Mouse (Mus musculus): ENCODE measurements around the gene Tspan3. TPM values are rescaled to one million over a fixed set of nuclear protein-coding genes. Genes with fewer than 3 reads are reported as not detected.

The Tspan3 gene
- total and polyA plus RNA-seq, 2 experiments = 4.7 to 7.3 TPM

GRCm38 (mm10) chr9:56167690-56168089, 2.4 kb upstream of the Tspan3 start:
- Histone ChIP-seq H3K36me3 (ENCODE audit: control insufficient read depth, insufficient read depth, low read length) (no peaks in the 10 kb centered on the region), H3K4me1 (ENCODE audit: control insufficient read depth, insufficient read depth, low read length) (no peaks in the 10 kb centered on the region), H3K9ac (ENCODE audit: low read depth, low read length) (no peak overlapping the region), H3K4me3 (ENCODE audit: insufficient read depth, low read depth, low read length) (no peak overlapping the region), H3K27ac (replicated peaks; ENCODE audit: insufficient read depth, low read depth, low read length) (no peak overlapping the region), H3K79me2 (ENCODE audit: control insufficient read depth, insufficient read depth, low read length) (no peaks in the 10 kb centered on the region), H3K27me3 (ENCODE audit: control insufficient read depth, insufficient read depth, low read length) (no peaks in the 10 kb centered on the region)
- TF ChIP-seq POLR2A (IDR thresholded peaks at IDR 0.05; ENCODE audit: extremely low read depth, insufficient read depth, low read length) = no peak
- TF ChIP-seq CTCF (IDR thresholded peaks at IDR 0.05; ENCODE audit: low read depth, low read length) = no peak
- DNase-seq (ENCODE audit: extremely low read depth, low read depth, low spot score) = no peak
- 89% methylated on average over 6 of the region's 6 CpGs for WGBS

DNA sequence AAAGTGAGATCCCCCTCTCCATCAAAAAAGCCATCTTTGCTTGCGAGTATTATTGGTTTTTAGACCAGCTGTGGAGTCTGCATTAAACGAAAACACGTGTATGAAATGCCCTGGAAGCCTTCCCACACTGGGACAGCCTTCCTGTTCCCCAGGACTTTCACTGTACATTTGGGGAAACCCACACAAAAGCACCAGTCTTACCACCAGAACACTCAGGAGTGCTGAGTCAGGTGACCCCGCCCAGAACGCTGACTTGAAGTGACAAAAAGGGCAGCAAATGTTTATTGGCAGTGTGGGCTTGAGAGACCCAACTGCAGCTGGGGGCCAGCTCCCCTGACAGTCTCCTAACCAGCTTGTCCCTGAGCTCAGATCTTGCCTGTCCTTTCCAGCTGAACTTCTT, 884 bp upstream of the Tspan3 start:
- no peaks in the 10 kb centered on the region for H3K36me3 ChIP-seq (ENCODE audit: control insufficient read depth, insufficient read depth, low read length)
- no peak overlapping the region for H3K27ac ChIP-seq (replicated peaks; ENCODE audit: insufficient read depth, low read depth, low read length)
- DNase-seq (ENCODE audit: extremely low read depth, low read depth, low spot score) = no peak
- no peak overlapping the region for H3K4me3 ChIP-seq (ENCODE audit: insufficient read depth, low read depth, low read length)
- no peak overlapping the region for H3K9ac ChIP-seq (ENCODE audit: low read depth, low read length)
- WGBS = 71% methylated on average over 5 of the region's 5 CpGs
- H3K79me2 ChIP-seq (ENCODE audit: control insufficient read depth, insufficient read depth, low read length) = no peaks in the 10 kb centered on the region
- TF ChIP-seq CTCF (IDR thresholded peaks at IDR 0.05; ENCODE audit: low read depth, low read length) = no peak
- TF ChIP-seq POLR2A (IDR thresholded peaks at IDR 0.05; ENCODE audit: extremely low read depth, insufficient read depth, low read length) = no peak
- no peaks in the 10 kb centered on the region for H3K4me1 ChIP-seq (ENCODE audit: control insufficient read depth, insufficient read depth, low read length)
- no peaks in the 10 kb centered on the region for H3K27me3 ChIP-seq (ENCODE audit: control insufficient read depth, insufficient read depth, low read length)

DNA sequence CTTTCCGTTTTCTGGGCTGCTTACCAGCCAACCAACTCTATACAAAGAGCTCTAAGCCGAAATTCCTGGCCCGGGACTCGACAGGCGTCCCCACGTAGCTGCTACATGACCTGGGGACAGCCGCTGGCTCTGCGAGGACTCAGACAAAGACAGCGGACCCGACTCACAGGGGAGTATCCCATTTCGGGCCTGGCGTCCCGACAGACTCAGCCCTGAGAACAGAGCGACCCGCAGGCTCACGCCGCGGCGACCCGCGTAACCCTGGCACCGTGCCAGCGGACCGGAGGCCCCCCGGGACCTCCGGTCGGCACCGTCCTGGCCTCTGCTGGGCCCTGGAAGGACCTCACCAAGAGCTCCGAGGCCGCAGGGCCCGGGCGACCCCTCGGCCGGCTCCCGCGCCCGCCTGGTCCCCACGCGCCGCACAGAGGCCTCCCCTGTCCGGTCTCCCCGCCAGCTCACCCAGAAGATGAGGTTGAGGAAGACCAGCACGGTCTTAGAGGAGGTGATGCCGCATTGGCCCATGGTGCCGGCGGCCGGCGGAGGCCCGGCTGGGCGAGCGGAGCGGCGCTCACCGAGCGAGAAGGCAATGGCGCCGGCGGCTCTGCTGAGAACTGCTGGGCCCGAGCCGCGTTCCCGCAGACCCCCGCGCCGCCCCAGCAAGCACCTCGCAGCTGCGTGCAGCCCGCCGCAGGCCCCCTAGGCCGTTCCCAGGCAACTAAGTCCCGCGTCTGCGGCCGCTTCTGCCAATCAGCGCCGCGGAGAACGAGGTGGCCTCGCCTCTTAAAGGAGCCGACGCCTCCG, 4.7 kb downstream of the Tspan3 start:
- peak; percentile 34 for DNase-seq (ENCODE audit: extremely low read depth, low read depth, low spot score)
- no peaks in the 10 kb centered on the region for H3K27me3 ChIP-seq (ENCODE audit: control insufficient read depth, insufficient read depth, low read length)
- H3K36me3 ChIP-seq (ENCODE audit: control insufficient read depth, insufficient read depth, low read length) = no peaks in the 10 kb centered on the region
- H3K9ac ChIP-seq (ENCODE audit: low read depth, low read length) = peak overlapping the region; percentile 66
- H3K79me2 ChIP-seq (ENCODE audit: control insufficient read depth, insufficient read depth, low read length) = no peaks in the 10 kb centered on the region
- peak overlapping the region; percentile 84 for H3K4me3 ChIP-seq (ENCODE audit: insufficient read depth, low read depth, low read length)
- under 1% methylated on average over 82 of the region's 82 CpGs for WGBS
- no peak for TF ChIP-seq CTCF (IDR thresholded peaks at IDR 0.05; ENCODE audit: low read depth, low read length)
- no peak for TF ChIP-seq POLR2A (IDR thresholded peaks at IDR 0.05; ENCODE audit: extremely low read depth, insufficient read depth, low read length)
- no peak overlapping the region for H3K27ac ChIP-seq (replicated peaks; ENCODE audit: insufficient read depth, low read depth, low read length)
- H3K4me1 ChIP-seq (ENCODE audit: control insufficient read depth, insufficient read depth, low read length) = no peaks in the 10 kb centered on the region

GRCm38 (mm10) chr9:56159456-56159855, 5.8 kb downstream of the Tspan3 start:
- Histone ChIP-seq H3K27ac (replicated peaks; ENCODE audit: insufficient read depth, low read depth, low read length) (no peak overlapping the region), H3K9ac (ENCODE audit: low read depth, low read length) (no peak overlapping the region), H3K4me1 (ENCODE audit: control insufficient read depth, insufficient read depth, low read length) (no peaks in the 10 kb centered on the region), H3K79me2 (ENCODE audit: control insufficient read depth, insufficient read depth, low read length) (no peaks in the 10 kb centered on the region), H3K27me3 (ENCODE audit: control insufficient read depth, insufficient read depth, low read length) (no peaks in the 10 kb centered on the region), H3K36me3 (ENCODE audit: control insufficient read depth, insufficient read depth, low read length) (no peaks in the 10 kb centered on the region), H3K4me3 (ENCODE audit: insufficient read depth, low read depth, low read length) (no peak overlapping the region)
- 78% methylated on average over 2 of the region's 2 CpGs for WGBS
- TF ChIP-seq CTCF (IDR thresholded peaks at IDR 0.05; ENCODE audit: low read depth, low read length) = no peak
- TF ChIP-seq POLR2A (IDR thresholded peaks at IDR 0.05; ENCODE audit: extremely low read depth, insufficient read depth, low read length) = no peak
- no peak for DNase-seq (ENCODE audit: extremely low read depth, low read depth, low spot score)

- H3K27me3 ChIP-seq (ENCODE audit: control insufficient read depth, insufficient read depth, low read length) = no peaks in the 10 kb centered on the region
- no peak overlapping the region for H3K9ac ChIP-seq (ENCODE audit: low read depth, low read length)
- TF ChIP-seq CTCF (IDR thresholded peaks at IDR 0.05; ENCODE audit: low read depth, low read length) (no peak), POLR2A (IDR thresholded peaks at IDR 0.05; ENCODE audit: extremely low read depth, insufficient read depth, low read length) (no peak)
- H3K4me1 ChIP-seq (ENCODE audit: control insufficient read depth, insufficient read depth, low read length) = no peaks in the 10 kb centered on the region
- H3K27ac ChIP-seq (replicated peaks; ENCODE audit: insufficient read depth, low read depth, low read length) = no peak overlapping the region
- H3K36me3 ChIP-seq (ENCODE audit: control insufficient read depth, insufficient read depth, low read length) = no peaks in the 10 kb centered on the region
- H3K4me3 ChIP-seq (ENCODE audit: insufficient read depth, low read depth, low read length) = no peak overlapping the region
- no peaks in the 10 kb centered on the region for H3K79me2 ChIP-seq (ENCODE audit: control insufficient read depth, insufficient read depth, low read length)
- 75% methylated on average over 2 of the region's 2 CpGs for WGBS
- DNase-seq (ENCODE audit: extremely low read depth, low read depth, low spot score) = no peak
These were observed 7.2 kb downstream of the Tspan3 start for GRCm38 (mm10) chr9:56158077-56158476.

DNA sequence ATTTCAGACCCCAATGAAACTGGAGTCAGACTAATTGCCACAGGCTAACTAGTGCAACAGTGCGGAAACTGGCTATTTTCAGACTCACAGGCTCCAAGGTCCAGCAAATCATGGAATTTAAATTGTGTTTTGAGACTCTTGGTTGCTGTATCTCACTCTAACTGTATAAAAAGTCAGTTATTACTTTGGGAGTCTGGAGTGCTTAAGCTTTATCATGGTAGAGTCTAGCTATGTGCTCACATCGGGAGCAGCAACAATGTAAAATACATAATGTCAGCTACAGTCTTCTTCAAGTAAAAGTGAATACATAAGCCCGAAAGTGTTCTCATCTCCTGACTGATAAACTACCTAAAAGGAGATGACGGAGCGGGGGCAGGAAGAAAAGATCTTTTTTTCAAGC, 10.7 kb downstream of the Tspan3 start:
- DNase-seq (ENCODE audit: extremely low read depth, low read depth, low spot score) = no peak
- H3K27ac ChIP-seq (replicated peaks; ENCODE audit: insufficient read depth, low read depth, low read length) = no peak overlapping the region
- no peaks in the 10 kb centered on the region for H3K79me2 ChIP-seq (ENCODE audit: control insufficient read depth, insufficient read depth, low read length)
- no peak for TF ChIP-seq POLR2A (IDR thresholded peaks at IDR 0.05; ENCODE audit: extremely low read depth, insufficient read depth, low read length)
- TF ChIP-seq CTCF (IDR thresholded peaks at IDR 0.05; ENCODE audit: low read depth, low read length) = no peak
- H3K36me3 ChIP-seq (ENCODE audit: control insufficient read depth, insufficient read depth, low read length) = no peaks in the 10 kb centered on the region
- H3K4me1 ChIP-seq (ENCODE audit: control insufficient read depth, insufficient read depth, low read length) = no peaks in the 10 kb centered on the region
- 96% methylated on average over 5 of the region's 5 CpGs for WGBS
- no peak overlapping the region for H3K4me3 ChIP-seq (ENCODE audit: insufficient read depth, low read depth, low read length)
- no peaks in the 10 kb centered on the region for H3K27me3 ChIP-seq (ENCODE audit: control insufficient read depth, insufficient read depth, low read length)
- H3K9ac ChIP-seq (ENCODE audit: low read depth, low read length) = no peak overlapping the region

All from liver, adult 2 months (tissue).